Mouse (Mus musculus) embryonic fibroblast, embryonic 13.5 days (primary cell): ENCODE data around the gene Tmem231. TPM values are rescaled to one million over a fixed set of nuclear protein-coding genes. Genes with fewer than 3 reads are reported as not detected.

ENCODE experiments used
- H3K27ac ChIP-seq: 2 replicates; pipeline ENCODE4 v1.5.1; 2012; ENCODE audit warnings: low read length, control low read depth, inconsistent platforms; ENCODE audit not compliant: insufficient read depth
- H3K4me1 ChIP-seq: 2 replicates; pipeline ENCODE4 v1.6.1; 2011; ENCODE audit warnings: low read length; ENCODE audit not compliant: control insufficient read depth, insufficient read depth
- H3K4me3 ChIP-seq: 2 replicates; pipeline ENCODE4 v1.5.1; 2011; ENCODE audit warnings: mild to moderate bottlenecking, control low read depth, low read length; ENCODE audit not compliant: insufficient read depth
- CTCF ChIP-seq: IDR thresholded peaks from 2 replicates; pipeline ENCODE4 v1.5.1; 2011; ENCODE audit warnings: mild to moderate bottlenecking, control low read depth, low read length, moderate library complexity, borderline replicate concordance; ENCODE audit not compliant: insufficient read depth
- POLR2A ChIP-seq: IDR thresholded peaks from 2 replicates; pipeline ENCODE4 v1.6.1; 2011; ENCODE audit warnings: low read depth, mild to moderate bottlenecking, control low read depth, low read length, moderate library complexity
- polyA plus RNA-seq: library from polyadenylated mRNA; stranded (reverse); fragments of >200 nt; gene quantifications from 2 replicates; pipeline ENCODE4 v1.2.4, GENCODE M21; 2011; ENCODE audit warnings: low read depth; ENCODE audit not compliant: missing spikeins, insufficient read length

The Tmem231 gene
- polyA plus RNA-seq, 1 experiment, result 12.2 TPM

DNA sequence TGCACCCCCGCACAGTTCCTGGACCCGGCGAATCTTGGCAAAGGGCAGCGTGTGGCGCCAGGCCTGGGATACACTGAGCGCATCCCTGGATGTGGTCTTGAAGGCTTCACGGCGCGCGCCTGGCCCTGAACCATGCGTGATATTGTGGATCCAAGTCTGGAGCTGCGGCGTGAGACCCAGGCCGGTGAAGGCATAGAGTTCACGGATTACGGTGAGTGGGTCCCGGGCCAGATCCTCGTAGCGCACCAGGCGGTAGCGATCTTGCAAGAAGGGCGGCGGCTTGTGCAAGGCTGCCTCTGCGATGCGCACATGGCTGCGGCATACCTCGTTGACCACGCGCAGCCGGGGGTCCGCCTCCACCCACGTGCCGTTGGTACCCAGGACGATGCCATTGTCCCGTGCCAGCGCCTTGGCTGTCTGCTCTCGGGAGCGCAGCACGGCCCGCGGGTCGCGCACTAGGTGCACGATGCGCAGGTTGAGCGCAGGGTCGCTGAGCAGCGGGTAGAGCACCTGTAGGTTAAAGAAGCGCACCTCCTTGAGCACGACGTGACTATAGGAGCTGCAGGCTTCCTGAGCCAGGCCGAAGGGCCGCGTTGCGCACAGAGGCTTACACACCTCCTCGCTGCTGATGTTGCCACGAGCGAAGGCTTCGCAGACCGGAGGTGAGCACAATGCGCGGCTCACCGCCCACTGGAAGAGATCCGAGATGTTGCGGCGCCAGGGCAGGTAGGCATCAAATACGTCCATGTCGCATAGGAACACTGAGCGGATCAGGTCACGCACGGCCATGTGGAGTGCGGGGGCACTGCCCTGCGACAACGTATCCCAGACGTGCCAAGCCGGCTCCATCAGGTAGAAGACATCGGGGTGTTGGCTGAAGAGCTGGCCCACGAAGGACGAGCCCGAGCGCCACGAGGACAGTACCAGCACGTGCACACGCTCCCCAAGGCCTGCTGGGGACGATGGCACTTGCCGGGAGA lies 43.5 kb downstream of the Tmem231 start:
- H3K27ac ChIP-seq, result no peak overlapping the region
- TF ChIP-seq CTCF (no peak), POLR2A (no peak)
- no peaks in the 10 kb centered on the region for H3K4me1 ChIP-seq
- H3K4me3 ChIP-seq, result no peak overlapping the region

DNA sequence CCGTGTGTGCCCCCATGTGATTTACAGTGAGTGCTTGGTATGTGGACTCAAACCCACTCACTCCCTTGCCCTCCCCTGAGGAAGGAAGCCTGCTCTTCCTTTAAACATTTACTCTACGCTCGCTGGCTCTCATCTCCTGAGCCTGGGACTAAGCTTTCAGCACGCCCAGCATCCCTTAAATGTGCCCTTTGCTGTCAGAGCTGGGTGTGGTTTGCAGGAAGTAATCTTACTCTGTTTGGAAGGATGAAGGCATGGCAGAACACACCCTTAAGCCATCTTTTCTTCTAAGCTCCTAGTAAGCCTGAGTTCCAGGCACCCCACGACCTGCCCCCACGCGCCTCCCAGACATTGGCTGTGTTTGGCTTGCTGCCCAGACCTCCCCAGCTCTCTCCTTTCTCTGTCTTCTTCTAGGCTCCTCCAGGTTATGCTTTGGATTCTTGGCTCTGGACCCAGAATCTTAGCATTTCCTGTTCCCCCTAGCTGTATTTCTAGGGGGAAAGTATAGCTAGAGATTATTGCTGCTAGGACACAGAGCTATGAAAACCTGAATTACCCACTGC lies 45.5 kb downstream of the Tmem231 start:
- TF ChIP-seq CTCF (no peak), POLR2A (no peak)

DNA sequence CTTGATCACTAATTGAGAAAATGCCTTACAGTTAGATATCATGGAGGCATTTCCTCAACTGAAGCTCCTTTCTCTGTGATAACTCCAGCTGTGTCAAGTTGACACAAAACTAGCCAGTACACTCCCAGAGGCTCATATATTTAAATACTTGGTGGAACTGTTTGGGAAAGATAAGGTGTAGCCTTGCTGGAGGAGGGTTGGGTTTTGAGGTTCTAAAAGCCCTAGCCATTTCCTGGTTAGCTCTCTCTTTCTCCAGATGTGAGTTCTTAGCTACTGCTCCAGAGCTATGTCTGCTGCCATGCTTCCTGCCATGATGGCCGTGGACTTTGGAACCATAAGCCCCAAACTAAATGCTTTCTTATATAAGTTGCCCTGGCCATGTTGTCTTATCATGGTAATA lies 46.2 kb downstream of the Tmem231 start:
- no peak overlapping the region for H3K4me3 ChIP-seq
- H3K27ac ChIP-seq, result no peak overlapping the region
- TF ChIP-seq POLR2A, result no peak
- no peak for TF ChIP-seq CTCF
- no peaks in the 10 kb centered on the region for H3K4me1 ChIP-seq

More for the DNA sequence above, 45.5 kb downstream of the Tmem231 start:
- no peak overlapping the region for H3K4me3 ChIP-seq
- no peaks in the 10 kb centered on the region for H3K4me1 ChIP-seq
- H3K27ac ChIP-seq, result no peak overlapping the region

DNA sequence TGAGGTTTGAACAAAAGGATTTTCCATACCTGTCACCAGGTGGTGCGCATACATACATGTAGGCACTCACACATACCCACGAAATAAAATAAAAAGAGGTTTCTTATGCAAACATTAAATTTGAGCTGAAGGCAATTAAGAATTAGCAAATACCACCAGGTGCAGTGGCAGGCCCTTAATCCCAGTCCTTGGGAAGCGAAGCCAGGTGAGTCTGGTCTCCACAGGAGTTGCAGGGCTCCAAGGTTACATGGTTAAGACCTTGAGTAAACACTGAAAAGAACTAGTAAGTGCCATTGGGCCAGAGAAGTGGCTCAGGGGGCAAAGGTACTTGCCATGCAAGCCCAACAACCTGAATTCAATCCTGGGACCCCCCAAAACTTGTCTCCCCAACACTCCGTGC lies 50.1 kb downstream of the Tmem231 start:
- Histone ChIP-seq H3K4me3 (no peak overlapping the region), H3K4me1 (no peaks in the 10 kb centered on the region)
- TF ChIP-seq POLR2A (no peak), CTCF (no peak)

DNA sequence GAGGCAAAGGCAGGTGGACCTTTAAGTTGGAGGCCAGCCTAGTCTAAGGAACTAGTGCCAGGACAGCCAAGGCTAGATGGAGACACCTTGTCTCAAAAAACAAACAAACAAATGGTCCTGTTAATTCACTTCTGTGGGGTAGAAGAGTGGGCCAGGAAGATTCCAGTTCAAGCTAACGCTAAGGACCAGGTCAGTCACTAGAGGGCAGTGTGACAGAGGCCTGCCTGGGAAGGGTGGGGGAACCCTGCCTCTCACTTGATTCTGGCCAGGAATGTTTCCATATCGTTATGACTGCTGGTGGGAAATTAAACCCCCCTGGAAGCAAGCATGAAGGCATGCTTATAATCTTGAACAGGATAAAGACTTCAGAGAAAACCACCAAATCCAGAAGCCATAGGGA lies 52.1 kb downstream of the Tmem231 start:
- H3K27ac ChIP-seq, result no peak overlapping the region
- H3K4me3 ChIP-seq, result no peak overlapping the region
- peak; percentile 94 for TF ChIP-seq CTCF
- TF ChIP-seq POLR2A, result no peak
- no peaks in the 10 kb centered on the region for H3K4me1 ChIP-seq

More for the DNA sequence above, 50.1 kb downstream of the Tmem231 start:
- H3K27ac ChIP-seq, result no peak overlapping the region

DNA sequence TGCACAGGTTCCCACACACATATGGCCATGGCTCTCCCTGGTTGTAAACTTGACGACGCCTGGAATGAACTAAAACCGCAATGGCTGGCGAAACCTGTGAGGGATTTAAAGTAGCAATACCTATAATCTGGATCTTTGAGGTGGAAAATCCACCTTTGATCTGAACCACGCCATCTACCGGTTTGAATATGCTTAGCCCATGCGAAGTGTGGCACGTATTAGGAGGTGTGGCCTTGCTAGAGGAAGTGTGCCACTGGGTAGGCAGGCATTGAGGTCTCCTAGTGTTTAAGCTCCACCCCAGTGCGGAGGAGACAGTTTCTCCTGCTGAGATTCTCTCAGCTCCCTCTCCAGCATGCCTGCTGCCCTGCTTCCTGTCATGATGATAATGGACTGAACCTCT lies 56.0 kb downstream of the Tmem231 start:
- no peak overlapping the region for H3K4me3 ChIP-seq
- no peak overlapping the region for H3K27ac ChIP-seq
- 0 out of 2 replicates have a peak, but pooled peaks cover 2% of the 10 kb centered on the region for H3K4me1 ChIP-seq
- TF ChIP-seq POLR2A (no peak), CTCF (no peak)

DNA sequence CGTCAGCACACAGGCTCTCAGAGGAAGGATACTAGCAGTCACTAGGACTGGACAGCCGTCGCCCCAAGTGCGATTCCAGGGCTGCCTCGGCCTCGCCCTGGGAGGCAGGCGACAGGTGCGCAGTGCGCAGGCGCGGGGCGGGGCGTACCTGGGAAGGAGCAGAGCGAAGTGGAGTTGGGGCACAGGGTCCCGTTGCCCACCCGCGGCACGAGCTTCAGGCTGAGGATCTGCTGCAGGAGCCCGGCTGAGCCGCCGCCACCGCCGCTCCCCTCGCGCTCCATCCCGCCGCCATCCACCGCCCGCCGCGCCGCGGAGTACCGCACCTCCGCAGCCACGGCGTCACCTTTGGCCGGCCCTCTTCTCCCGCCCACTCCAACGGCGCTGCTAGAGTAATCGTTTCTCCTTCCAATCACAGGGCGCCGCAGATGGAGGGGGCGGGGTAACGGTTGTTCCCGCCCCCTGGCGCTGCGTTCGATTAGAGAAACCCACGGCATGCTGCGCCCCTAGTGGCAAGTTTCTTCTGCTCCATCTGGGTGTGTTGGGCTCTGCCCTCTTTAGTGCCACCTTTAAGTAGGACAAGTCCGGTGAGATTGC lies 57.2 kb downstream of the Tmem231 start, which contains the start of gene Tmem170:
Gene Tmem170, minus strand, starts transcription at position 396 of the 594 bp plus-strand sequence.
- Histone ChIP-seq H3K4me3 (peak within 1 kb of the TSS; percentile 69), H3K4me1 (0 out of 2 replicates have a peak, but pooled peaks cover 2% of the 10 kb centered on the region), H3K27ac (no peak within 1 kb of the TSS)
- TF ChIP-seq POLR2A (peak; percentile 97), CTCF (peak; percentile 63; the same call in 1 of the 2 replicates)

DNA sequence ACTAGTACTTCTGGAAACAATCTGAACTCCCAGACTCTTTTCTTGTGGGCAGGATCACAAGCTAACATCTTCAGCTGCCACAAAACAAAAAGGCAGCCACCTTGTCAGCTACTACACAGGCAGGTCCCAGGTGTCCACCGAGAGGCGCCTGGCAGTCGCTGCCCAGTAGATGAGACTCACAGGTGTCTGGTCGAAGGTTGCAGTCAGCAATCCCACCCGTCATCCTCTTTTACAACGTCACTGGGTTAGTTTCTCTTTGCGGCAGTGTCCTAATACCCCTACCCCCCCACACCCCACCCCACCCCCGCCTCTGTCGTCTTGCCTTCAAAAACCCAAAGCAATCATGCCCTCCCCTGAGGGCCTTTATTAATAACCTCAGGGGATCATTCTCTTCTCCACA lies 57.9 kb downstream of the Tmem231 start:
- Histone ChIP-seq H3K4me3 (peak overlapping the region; percentile 69), H3K4me1 (0 out of 2 replicates have a peak, but pooled peaks cover 2% of the 10 kb centered on the region), H3K27ac (no peak overlapping the region)
- no peak for TF ChIP-seq CTCF
- no peak for TF ChIP-seq POLR2A

DNA sequence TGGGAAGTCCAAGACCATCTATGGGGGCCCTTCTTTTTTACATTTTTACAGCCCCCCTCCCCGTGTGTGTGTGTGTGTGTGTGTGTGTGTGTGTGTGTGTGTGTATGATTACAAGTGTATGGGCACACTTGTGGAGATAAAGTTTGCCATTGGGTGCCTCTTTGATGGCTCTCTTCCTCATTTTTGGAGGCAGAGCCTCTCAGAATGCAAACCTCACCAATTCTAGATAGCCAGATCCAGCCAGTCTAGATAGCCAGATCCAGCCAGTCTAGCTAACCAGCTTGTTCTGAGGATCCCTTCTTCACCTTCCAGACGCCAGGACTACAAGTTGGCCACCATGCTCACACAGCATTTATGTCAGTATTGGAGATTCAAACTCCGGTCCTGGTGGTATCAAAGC lies 62.4 kb downstream of the Tmem231 start:
- Histone ChIP-seq H3K4me1 (0 out of 2 replicates have a peak, but pooled peaks cover 2% of the 10 kb centered on the region), H3K27ac (no peak overlapping the region)
- TF ChIP-seq POLR2A (no peak), CTCF (no peak)

More for the DNA sequence above, 62.4 kb downstream of the Tmem231 start:
- no peak overlapping the region for H3K4me3 ChIP-seq
